Mouse (Mus musculus) olfactory bulb, adult 2 months (tissue): Measurements from ENCODE around the gene Ppp1cc.

Experiments
- CTCF ChIP-seq: fragments of 200-500 bp; IDR thresholded peaks from 2 replicates; pipeline ENCODE4 v1.5.1; 2012; ENCODE audit warnings: low read depth, mild to moderate bottlenecking, low read length, moderate library complexity; ENCODE audit not compliant: insufficient read depth
- POLR2A ChIP-seq: fragments of 200-500 bp; IDR thresholded peaks from 2 replicates; pipeline ENCODE4 v1.6.1; 2012; ENCODE audit warnings: mild to moderate bottlenecking, low read depth, low read length, moderate library complexity; ENCODE audit not compliant: insufficient read depth

GRCm38 (mm10) chr5:122219655-122220629, 61.9 kb downstream of the Ppp1cc start:
- TF ChIP-seq CTCF (no peak), POLR2A (no peak)
